Comparison of ENCODE assay signal across 10 mouse cellular contexts in the genomic region with DNA sequence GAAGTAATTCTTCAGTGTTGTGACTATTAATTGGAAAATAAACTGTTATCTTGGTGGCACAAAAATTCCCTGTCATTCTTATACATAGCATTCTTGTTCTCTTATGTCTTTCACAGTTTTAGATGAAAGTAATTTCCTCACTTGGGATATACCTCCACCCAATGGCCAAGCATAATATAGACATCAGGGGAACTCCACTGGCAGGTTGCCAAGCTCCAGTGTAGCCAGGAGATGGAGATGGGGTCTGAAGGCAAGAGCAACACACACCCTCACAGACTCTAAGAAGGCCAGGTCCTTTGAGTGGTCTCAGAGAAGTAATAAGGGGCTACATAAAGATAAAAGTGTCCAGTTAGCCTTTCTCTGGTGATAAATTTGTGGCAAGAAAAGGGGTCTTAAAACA. TPM values are rescaled to one million over a fixed set of nuclear protein-coding genes. Genes with fewer than 3 reads are reported as not detected.
DNase-seq lines count a peak whose midpoint lies in the region; ATAC-seq and TF ChIP-seq lines count a peak whose summit lies in the region.
"Had no signal": no experiment of that assay in that cellular context is flagged by ENCODE, and none has a peak within 500 bp of the region (broad histone marks: within the 10 kb centered on the region; RNA-seq: fewer than 3 reads in every experiment).

No protein-coding gene starts in this region.

- no peaks in the 10 kb centered on the region for H3K36me3 ChIP-seq in limb, embryonic 14.5 days (ENCODE audit: control insufficient read depth, insufficient read depth, low read length)

- intact Hi-C loops in heart, postnatal 10 days (cut with DNase I): no loop called here

- no peak for ATAC-seq in limb, embryonic 14.5 days (ENCODE audit: low FRiP score, low read depth)

- H3K27me3 ChIP-seq in limb, embryonic 14.5 days (ENCODE audit: control insufficient read depth, insufficient read depth, low read length): 0 out of 2 replicates have a peak, but pooled peaks cover 6% of the 10 kb centered on the region

- DNase-seq in kidney, postnatal 4 days: peak; percentile 53 to 56
- DNase-seq in kidney, adult 11 months: no peak
- peak; percentile 32 to 43 for DNase-seq in frontal cortex, postnatal 14 days (ENCODE audit: low spot score in 2 of 2)
- DNase-seq in limb, embryonic 14.5 days (ENCODE audit: low spot score): peak; percentile 9
- DNase-seq in right cerebral cortex, postnatal 4 days: peak; percentile 81
- DNase-seq in spleen, adult 18-20 months: no peak
- DNase-seq in heart, postnatal 10 days: no peak
- DNase-seq in urinary bladder, adult 2 months (ENCODE audit: low spot score): no peak

- H3K9me3 ChIP-seq in limb, embryonic 14.5 days (ENCODE audit: control insufficient read depth, low read length): no peaks in the 10 kb centered on the region

- TF ChIP-seq POLR2A in limb, embryonic 14.5 days (IDR thresholded peaks at IDR 0.05; ENCODE audit: borderline replicate concordance, extremely low read depth, insufficient read depth, insufficient read length): no peak

- H3K9ac ChIP-seq in limb, embryonic 14.5 days (ENCODE audit: low read depth, low read length, severe bottlenecking): no peak overlapping the region

- H3K4me2 ChIP-seq in limb, embryonic 14.5 days (replicated peaks; ENCODE audit: low read depth, low read length, severe bottlenecking): no peak overlapping the region
- H3K4me2 ChIP-seq: liver, embryonic 11.5 days had no signal

- H3K4me3 ChIP-seq in limb, embryonic 14.5 days (replicated peaks; ENCODE audit: low read length): no peak overlapping the region

- H3K27ac ChIP-seq in limb, embryonic 14.5 days (replicated peaks; ENCODE audit: low read depth, low read length): no peak overlapping the region

- H3K4me1 ChIP-seq in limb, embryonic 14.5 days (ENCODE audit: control insufficient read depth, insufficient read depth, low read length): no peaks in the 10 kb centered on the region

RNA-seq across cellular contexts. Expression of a gene that starts 3.2 kb away (rescaled TPM):
- polyA plus RNA-seq in limb, embryonic 14.5 days (2012; rRNA removed): 0.40 and 0.63 TPM in 2 replicates
- 0.54 and 1.2 TPM in 2 replicates for polyA plus RNA-seq in limb, embryonic 14.5 days (2014; fragmentation: Nextera tagmentation; extraction: Ambion mirVana)
- not detected for total RNA-seq in heart, postnatal 10 days (2021)
- polyA plus RNA-seq in urinary bladder, adult 2 months (2012; rRNA removed): 0.11 and 0.13 TPM in 2 replicates
- polyA plus RNA-seq: spleen, adult 2 months had no signal

Comparison
In these comparisons a context has a peak if more than half of its experiments do, and no peak if none do; other contexts are left out.
1. DNase-seq: peak in kidney, postnatal 4 days (2 of 2), frontal cortex, postnatal 14 days (2 of 2), limb, embryonic 14.5 days (single experiment) and right cerebral cortex, postnatal 4 days (single experiment); none in kidney, adult 11 months (single experiment), spleen, adult 18-20 months (0 of 2), heart, postnatal 10 days (0 of 2) and urinary bladder, adult 2 months (single experiment).